Mouse (Mus musculus) kidney, postnatal 4 days (tissue): ENCODE data around the gene Papss1.

Experiments
- DNase-seq, 2 experiments: peaks; one replicate each; pipeline ENCODE4 v3.0.0; 2021; ENCODE audit warnings: mixed read lengths in 2 of 2

Papss1 gene

GRCm38 (mm10) chr3:131586818-131587217, 22.2 kb downstream of the Papss1 start:
- no peak for DNase-seq

- DNase-seq: no peak
These were observed 23.4 kb downstream of the Papss1 start for GRCm38 (mm10) chr3:131587959-131588358.

GRCm38 (mm10) chr3:131593143-131593798, 28.7 kb downstream of the Papss1 start:
- DNase-seq: peak; percentile 12 to 17

GRCm38 (mm10) chr3:131594361-131594760, 29.8 kb downstream of the Papss1 start:
- no peak for DNase-seq

GRCm38 (mm10) chr3:131595546-131596245, 31.1 kb downstream of the Papss1 start:
- DNase-seq: no peak

- DNase-seq: no peak
These were observed 36.2 kb downstream of the Papss1 start for GRCm38 (mm10) chr3:131600726-131601125.

- DNase-seq: no peak
These were observed 36.8 kb downstream of the Papss1 start for GRCm38 (mm10) chr3:131601366-131601765.

GRCm38 (mm10) chr3:131602995-131603414, 38.4 kb downstream of the Papss1 start:
- no peak for DNase-seq

- no peak for DNase-seq
These were observed 43.5 kb downstream of the Papss1 start for GRCm38 (mm10) chr3:131608112-131608511.

- DNase-seq: no peak
These were observed 45.1 kb downstream of the Papss1 start for GRCm38 (mm10) chr3:131609651-131610050.

GRCm38 (mm10) chr3:131610595-131610994, 46.0 kb downstream of the Papss1 start:
- no peak for DNase-seq

- no peak for DNase-seq
These were observed 48.3 kb downstream of the Papss1 start for GRCm38 (mm10) chr3:131612847-131613246.

- DNase-seq: no peak
These were observed 49.5 kb downstream of the Papss1 start for GRCm38 (mm10) chr3:131614056-131614455.

GRCm38 (mm10) chr3:131618580-131619338, 54.2 kb downstream of the Papss1 start:
- DNase-seq: peak; percentile 20 to 27

- no peak for DNase-seq
These were observed 58.6 kb downstream of the Papss1 start for GRCm38 (mm10) chr3:131623208-131623607.

- DNase-seq: no peak
These were observed 59.5 kb downstream of the Papss1 start for GRCm38 (mm10) chr3:131624063-131624462.

- no peak for DNase-seq
These were observed 62.9 kb downstream of the Papss1 start for GRCm38 (mm10) chr3:131627476-131627875.

- DNase-seq: no peak
These were observed 63.7 kb downstream of the Papss1 start for GRCm38 (mm10) chr3:131628265-131628664.

- DNase-seq: no peak
These were observed 64.4 kb downstream of the Papss1 start for GRCm38 (mm10) chr3:131628931-131629330.

GRCm38 (mm10) chr3:131630407-131631317, 66.1 kb downstream of the Papss1 start:
- no peak for DNase-seq

GRCm38 (mm10) chr3:131631318-131631870, 66.8 kb downstream of the Papss1 start:
- DNase-seq: no peak

- no peak for DNase-seq
These were observed 69.5 kb downstream of the Papss1 start for GRCm38 (mm10) chr3:131634091-131634490.
